Mouse (Mus musculus): Measurements from ENCODE around the gene Rbp7. TPM values are rescaled to one million over a fixed set of nuclear protein-coding genes. Genes with fewer than 3 reads are reported as not detected.

The Rbp7 gene
- 2.8 TPM for polyA plus RNA-seq (2014; fragmentation: Illumina TruSeq; extraction: RNeasy Lipid Tissue Mini Kit (QIAGEN cat#74804); ENCODE audit: low read depth, low replicate concordance)

DNA sequence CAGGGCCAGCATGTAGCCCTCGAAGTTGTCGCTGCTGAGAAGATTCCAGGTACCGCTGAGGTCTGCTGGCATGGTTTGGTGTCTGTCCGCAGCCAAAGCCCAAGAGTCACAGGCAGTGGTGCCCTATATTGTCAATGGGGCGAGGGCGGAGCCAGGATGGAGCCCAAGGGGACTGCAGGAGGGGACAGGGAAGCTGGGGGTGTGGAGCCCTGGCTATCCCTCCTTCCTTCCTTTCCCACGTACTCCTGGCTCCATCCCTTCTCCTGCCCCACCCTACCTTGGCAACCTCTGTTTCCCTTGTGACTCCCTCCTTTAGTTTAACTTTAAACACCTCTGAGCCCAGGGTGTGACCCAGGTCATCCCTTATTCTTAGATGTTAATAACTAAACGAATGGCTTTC, at the start of gene Rbp7:
TSS of gene Rbp7 (minus strand) at position 100 of the 400 bp plus-strand sequence.

DNA sequence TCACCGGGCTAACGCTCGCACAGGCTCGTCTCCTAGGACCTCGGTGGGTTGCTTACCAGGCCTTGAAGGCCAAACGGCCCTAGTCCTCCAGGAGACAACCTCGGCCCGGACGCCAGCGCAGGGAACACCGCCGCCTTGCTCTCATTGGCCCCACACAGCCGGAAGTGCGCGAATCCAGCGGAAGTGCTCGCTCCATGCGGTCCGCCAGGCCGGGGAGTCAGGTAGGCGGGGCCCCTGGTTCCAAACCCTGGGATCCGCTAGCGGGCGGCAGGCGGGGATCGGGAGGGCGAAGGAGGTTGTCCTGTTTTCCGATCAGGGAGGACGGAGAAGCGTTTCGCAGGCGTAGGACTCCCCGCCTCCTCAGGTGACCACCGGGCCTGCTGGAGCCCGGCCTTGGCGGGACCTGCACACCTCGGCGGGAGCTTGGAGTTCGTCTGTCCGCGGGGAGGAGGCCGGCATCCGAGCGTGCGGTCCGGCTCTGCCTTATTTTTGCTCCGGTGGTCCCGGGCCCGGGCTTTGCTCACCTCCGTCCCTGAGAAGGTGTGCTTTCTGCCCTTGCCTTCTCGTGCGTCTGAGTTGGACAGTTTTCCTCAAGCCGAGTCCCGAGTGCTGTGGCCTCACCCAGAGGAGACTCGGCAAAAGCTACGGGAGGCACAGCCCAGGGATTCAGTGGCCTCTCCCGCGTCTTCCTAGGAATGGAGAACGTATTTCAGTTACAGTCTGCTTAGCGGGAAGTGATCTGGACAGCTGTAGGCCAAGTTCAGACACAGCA, 30.5 kb upstream of the Rbp7 start, which contains the start of the genes Nmnat1 and Lzic:
TSS of gene Nmnat1 (minus strand) at position 150 of the 772 bp plus-strand sequence.
TSS of gene Lzic (plus strand) at position 177 of the 772 bp plus-strand sequence.

DNA sequence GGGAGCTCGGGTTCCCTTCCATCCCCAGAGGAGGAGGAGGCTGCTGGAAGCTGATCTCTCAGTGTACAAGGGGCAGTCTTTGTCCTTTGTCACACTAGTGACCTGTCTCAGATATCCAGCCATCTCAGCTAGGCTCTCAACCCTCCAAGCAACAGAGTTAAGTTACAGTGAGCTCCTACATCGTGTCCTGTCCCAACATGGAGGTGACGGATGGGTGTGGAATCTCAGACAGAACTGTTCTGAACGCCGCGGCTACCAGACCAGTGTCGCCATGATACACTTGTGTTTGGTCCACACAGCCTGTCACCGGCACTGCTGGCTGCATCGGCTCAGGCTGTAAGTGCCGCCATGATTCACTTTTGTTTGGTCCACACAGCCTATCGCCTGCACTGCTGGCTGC, 22.3 kb upstream of the Rbp7 start, which contains the start of gene Tmem274:
TSS of gene Tmem274 (plus strand) at position 301 of the 400 bp plus-strand sequence.

DNA sequence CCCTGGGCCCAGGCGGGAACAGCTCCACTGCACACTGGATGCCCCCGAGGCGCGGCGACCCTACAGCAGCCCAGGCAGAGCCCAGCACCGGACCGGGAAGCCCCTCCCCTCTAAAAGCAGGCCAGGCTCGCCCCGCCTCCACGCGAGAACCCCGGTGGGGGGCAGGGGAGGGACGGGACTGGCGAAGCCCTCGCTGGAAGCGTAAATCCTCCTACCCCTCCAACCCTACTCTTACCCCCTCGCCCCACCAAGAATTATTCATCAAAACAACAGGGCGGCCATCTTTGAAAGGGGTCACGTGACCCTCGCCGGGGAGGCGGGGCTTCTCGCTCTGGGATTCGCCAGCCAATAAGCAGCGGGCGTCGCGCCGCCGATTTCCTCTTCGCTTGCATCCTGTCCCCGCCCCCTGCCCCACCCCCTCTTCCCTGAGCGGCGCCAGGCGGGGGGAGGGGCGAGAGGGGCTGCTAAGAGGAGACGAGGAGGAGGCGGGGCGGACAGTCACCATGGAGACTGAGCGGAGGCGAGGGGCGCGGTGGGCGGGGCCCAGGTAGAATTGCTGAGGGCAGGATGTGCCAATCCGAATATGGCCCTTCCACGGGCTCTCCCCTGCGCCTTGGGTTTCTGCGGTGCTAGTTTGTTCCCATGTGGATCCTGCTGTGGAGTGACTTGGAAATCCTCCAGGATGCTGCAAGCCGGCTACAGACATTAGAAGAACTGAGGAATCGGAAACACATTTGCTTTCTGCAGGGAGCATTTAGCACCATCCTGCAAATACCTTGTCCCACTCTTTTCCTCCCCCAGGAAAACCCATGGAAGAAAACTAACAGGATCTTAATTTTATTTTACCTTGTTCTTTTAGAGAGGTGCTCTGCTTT, 28.2 kb downstream of the Rbp7 start, which contains the start of gene Ube4b:
TSS of gene Ube4b (minus strand) at position 425 of the 875 bp plus-strand sequence.

Other genes with a start within 250 kb of the Rbp7 start
- 189 TPM for gene Kif1b, start 147.3 kb downstream of the Rbp7 start, polyA plus RNA-seq (2014; fragmentation: Illumina TruSeq; extraction: RNeasy Lipid Tissue Mini Kit (QIAGEN cat#74804); ENCODE audit: low read depth, low replicate concordance)
- 42.9 TPM for gene Ube4b, start 28.2 kb downstream of the Rbp7 start, polyA plus RNA-seq (2014; fragmentation: Illumina TruSeq; extraction: RNeasy Lipid Tissue Mini Kit (QIAGEN cat#74804); ENCODE audit: low read depth, low replicate concordance)
- gene Tmem274, start 22.4 kb upstream of the Rbp7 start, polyA plus RNA-seq (2014; fragmentation: Illumina TruSeq; extraction: RNeasy Lipid Tissue Mini Kit (QIAGEN cat#74804); ENCODE audit: low read depth, low replicate concordance): not detected
- gene Nmnat1, start 30.2 kb upstream of the Rbp7 start, polyA plus RNA-seq (2014; fragmentation: Illumina TruSeq; extraction: RNeasy Lipid Tissue Mini Kit (QIAGEN cat#74804); ENCODE audit: low read depth, low replicate concordance): 6.9 TPM
- gene Lzic, start 30.3 kb upstream of the Rbp7 start, polyA plus RNA-seq (2014; fragmentation: Illumina TruSeq; extraction: RNeasy Lipid Tissue Mini Kit (QIAGEN cat#74804); ENCODE audit: low read depth, low replicate concordance): 39.8 TPM
- gene Ctnnbip1, start 63.3 kb upstream of the Rbp7 start, polyA plus RNA-seq (2014; fragmentation: Illumina TruSeq; extraction: RNeasy Lipid Tissue Mini Kit (QIAGEN cat#74804); ENCODE audit: low read depth, low replicate concordance): 16.6 TPM
- 24.4 TPM for gene Clstn1, start 131.5 kb upstream of the Rbp7 start, polyA plus RNA-seq (2014; fragmentation: Illumina TruSeq; extraction: RNeasy Lipid Tissue Mini Kit (QIAGEN cat#74804); ENCODE audit: low read depth, low replicate concordance)
- gene Pik3cd, start 247.6 kb upstream of the Rbp7 start, polyA plus RNA-seq (2014; fragmentation: Illumina TruSeq; extraction: RNeasy Lipid Tissue Mini Kit (QIAGEN cat#74804); ENCODE audit: low read depth, low replicate concordance): not detected